Mouse (Mus musculus): ENCODE measurements around the gene Tyms. TPM values are rescaled to one million over a fixed set of nuclear protein-coding genes. Genes with fewer than 3 reads are reported as not detected.
"Not testable (repeated sequence)": the region's sequence is repeated elsewhere in the genome, so short reads cannot be mapped to it uniquely, and the experiment has no call there.

Gene Tyms
- polyA plus RNA-seq, 1 experiment from 2014 or later = 99.3 TPM

DNA sequence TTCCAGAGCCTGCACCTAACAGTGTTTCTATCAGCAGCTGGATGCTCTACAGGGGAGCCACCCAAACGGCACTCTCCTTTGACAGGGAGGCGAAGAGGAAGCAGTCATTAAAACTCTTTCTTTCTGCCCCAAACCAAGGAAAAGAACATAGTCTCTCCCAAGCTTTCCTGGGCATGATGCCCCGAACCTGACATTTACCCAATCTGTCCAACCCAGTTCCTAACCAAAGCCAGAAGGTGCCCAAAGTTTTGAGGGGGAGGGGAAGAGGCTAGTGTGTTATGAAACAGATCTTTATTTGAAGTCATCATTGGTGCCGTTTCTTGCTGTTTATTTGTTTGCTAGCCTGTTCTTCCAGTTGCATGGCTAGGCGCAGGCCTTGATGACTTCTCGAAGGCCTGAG lies 22.3 kb upstream of the Tyms start:
- Histone ChIP-seq H3K27me3 (no peaks in the 10 kb centered on the region), H3K36me3 (no peaks in the 10 kb centered on the region), H3K9me3 (no peaks in the 10 kb centered on the region), H3K4me2 (replicated peaks) (no peak overlapping the region), H3K4me3 (replicated peaks) (no peak overlapping the region), H3K27ac (no peak overlapping the region), H3K9ac (replicated peaks) (no peak overlapping the region), H3K4me1 (replicated peaks) (no peaks in the 10 kb centered on the region)
- ATAC-seq = no peak
- 84% methylated on average over 6 of the region's 6 CpGs for WGBS

DNA sequence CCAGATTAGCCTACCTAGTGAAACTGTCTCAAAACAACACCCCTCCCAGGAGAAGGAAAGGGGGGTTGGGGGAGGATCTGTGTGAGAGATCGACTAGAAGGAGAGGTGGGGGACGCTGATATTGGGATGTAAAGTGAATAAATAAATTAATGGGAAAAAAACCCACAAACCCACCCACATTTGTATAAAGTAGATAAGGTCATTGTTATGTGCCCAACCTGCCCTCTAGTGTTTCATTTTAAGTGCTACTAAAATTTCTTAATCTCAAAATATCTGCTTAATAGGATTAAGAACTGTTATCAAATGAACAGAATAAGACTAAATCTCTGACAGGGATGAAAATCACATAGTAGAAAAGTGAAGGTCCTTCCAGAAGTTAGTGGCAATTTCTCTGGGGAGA lies 21.0 kb upstream of the Tyms start:
- H3K9ac ChIP-seq (replicated peaks) = no peak overlapping the region
- no peak for ATAC-seq
- 62% methylated on average over 2 of the region's 2 CpGs for WGBS

DNA sequence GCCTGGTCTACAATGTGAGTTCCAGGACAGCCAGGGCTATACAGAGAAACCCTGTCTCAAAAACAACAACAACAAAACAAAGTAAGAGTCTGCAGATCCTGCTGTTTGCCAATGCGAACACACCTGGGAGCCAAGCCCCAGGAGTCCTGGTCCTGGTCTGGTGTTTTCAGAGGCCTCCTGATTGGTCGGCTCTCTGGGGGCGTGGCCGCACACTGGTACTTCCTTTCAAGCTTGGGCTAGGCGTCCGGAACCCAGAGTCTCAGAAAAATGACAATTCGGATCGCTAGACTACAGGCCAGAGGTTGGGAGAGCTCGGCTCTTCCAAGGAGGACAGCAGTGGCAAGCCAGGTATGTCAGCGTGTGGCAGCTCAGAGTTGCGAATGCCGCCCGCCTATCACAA lies 19.3 kb upstream of the Tyms start:
- no peaks in the 10 kb centered on the region for H3K4me1 ChIP-seq (replicated peaks)
- H3K27ac ChIP-seq = no peak overlapping the region
- no peak for ATAC-seq
- no peaks in the 10 kb centered on the region for H3K9me3 ChIP-seq
- H3K4me2 ChIP-seq (replicated peaks) = no peak overlapping the region
- H3K9ac ChIP-seq (replicated peaks) = no peak overlapping the region
- no peak overlapping the region for H3K4me3 ChIP-seq (replicated peaks)
- no peaks in the 10 kb centered on the region for H3K27me3 ChIP-seq
- WGBS = 72% methylated on average over 13 of the region's 13 CpGs
- no peaks in the 10 kb centered on the region for H3K36me3 ChIP-seq

More for the DNA sequence above, 21.0 kb upstream of the Tyms start:
- no peaks in the 10 kb centered on the region for H3K36me3 ChIP-seq
- no peaks in the 10 kb centered on the region for H3K9me3 ChIP-seq
- H3K27ac ChIP-seq = no peak overlapping the region
- H3K4me1 ChIP-seq (replicated peaks) = no peaks in the 10 kb centered on the region
- no peak overlapping the region for H3K4me2 ChIP-seq (replicated peaks)
- H3K4me3 ChIP-seq (replicated peaks) = no peak overlapping the region
- H3K27me3 ChIP-seq = no peaks in the 10 kb centered on the region

DNA sequence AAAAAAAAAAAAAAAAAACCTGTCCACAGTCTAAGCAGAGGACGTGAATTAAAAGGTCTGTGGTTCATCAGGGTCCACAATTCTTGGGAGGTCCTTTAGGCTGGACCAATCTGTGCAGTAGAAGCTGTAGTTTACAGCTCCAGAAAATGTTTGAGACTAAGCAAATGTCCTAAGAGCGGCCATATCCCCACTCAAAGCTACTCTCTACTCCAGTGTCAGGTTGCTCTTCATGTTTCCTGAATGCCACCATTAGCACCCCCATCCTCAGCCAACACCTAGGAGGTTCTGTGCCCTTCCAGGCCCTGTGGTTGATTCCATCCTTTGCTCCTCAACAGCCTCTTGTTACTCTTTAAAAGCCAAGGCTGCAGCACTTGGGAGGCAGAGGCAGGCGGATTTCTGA lies 1.0 kb downstream of the Tyms start:
- Histone ChIP-seq H3K27ac (no peak overlapping the region), H3K4me3 (replicated peaks) (peak overlapping the region; percentile 87), H3K9me3 (no peaks in the 10 kb centered on the region), H3K27me3 (no peaks in the 10 kb centered on the region), H3K36me3 (peaks cover 32% of the 10 kb centered on the region), H3K9ac (replicated peaks) (peak overlapping the region; percentile 82), H3K4me1 (replicated peaks) (peaks cover 15% of the 10 kb centered on the region), H3K4me2 (replicated peaks) (peak overlapping the region; percentile 89)
- no peak for ATAC-seq
- 52% methylated on average over 3 of the region's 3 CpGs for WGBS

DNA sequence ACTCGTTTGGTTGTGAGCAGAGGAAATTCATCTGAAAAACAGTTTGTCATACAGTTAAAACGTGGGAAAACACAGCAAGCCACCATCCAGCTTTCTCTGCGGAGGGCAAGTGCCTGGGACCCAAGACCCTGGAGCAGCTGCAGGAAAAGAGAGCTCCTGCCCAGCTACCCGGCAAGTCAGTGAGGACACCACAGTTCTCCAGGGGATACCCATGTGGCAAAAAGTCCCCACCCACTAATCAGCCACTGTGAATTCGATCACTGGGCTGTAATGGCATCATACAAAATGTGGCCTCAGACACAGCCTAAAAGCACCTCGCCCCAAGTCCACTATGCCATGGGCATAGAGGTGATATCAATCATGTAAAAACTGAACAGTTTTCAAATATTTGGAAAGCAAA lies 1.7 kb downstream of the Tyms start:
- Histone ChIP-seq H3K4me1 (replicated peaks) (peaks cover 15% of the 10 kb centered on the region), H3K4me3 (replicated peaks) (peak overlapping the region; percentile 87; the same call in 1 of the 2 replicates), H3K9me3 (no peaks in the 10 kb centered on the region), H3K36me3 (peaks cover 32% of the 10 kb centered on the region), H3K27ac (no peak overlapping the region), H3K9ac (replicated peaks) (no peak overlapping the region), H3K4me2 (replicated peaks) (peak overlapping the region; percentile 89), H3K27me3 (no peaks in the 10 kb centered on the region)
- no peak for ATAC-seq
- WGBS = 82% methylated on average over 6 of the region's 6 CpGs

DNA sequence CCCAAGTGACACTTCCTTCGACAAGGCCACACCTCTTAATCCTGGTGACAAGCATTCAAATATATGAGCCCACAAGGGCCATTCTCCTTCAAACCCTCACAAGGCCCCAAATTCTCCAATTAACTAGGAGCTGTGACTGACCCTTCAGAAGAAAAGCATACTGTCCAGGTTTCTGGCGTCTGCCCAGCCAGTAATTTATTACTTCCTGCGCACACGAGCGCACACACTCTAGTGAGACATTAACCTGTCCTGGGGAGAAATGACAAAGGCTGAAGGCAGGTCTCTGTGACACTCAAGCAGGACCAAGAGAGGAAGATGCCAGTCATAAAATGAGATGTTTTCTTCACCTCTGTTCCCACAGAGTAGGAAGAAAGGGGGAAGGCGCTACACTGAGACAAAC lies 5.7 kb downstream of the Tyms start:
- no peak overlapping the region for H3K4me3 ChIP-seq (replicated peaks)
- H3K9ac ChIP-seq (replicated peaks) = no peak overlapping the region
- ATAC-seq = no peak
- no peak overlapping the region for H3K4me2 ChIP-seq (replicated peaks)
- no peaks in the 10 kb centered on the region for H3K9me3 ChIP-seq
- 88% methylated on average over 6 of the region's 6 CpGs for WGBS
- no peak overlapping the region for H3K27ac ChIP-seq
- H3K36me3 ChIP-seq = peaks cover 49% of the 10 kb centered on the region
- peaks cover 12% of the 10 kb centered on the region for H3K4me1 ChIP-seq (replicated peaks)
- no peaks in the 10 kb centered on the region for H3K27me3 ChIP-seq

DNA sequence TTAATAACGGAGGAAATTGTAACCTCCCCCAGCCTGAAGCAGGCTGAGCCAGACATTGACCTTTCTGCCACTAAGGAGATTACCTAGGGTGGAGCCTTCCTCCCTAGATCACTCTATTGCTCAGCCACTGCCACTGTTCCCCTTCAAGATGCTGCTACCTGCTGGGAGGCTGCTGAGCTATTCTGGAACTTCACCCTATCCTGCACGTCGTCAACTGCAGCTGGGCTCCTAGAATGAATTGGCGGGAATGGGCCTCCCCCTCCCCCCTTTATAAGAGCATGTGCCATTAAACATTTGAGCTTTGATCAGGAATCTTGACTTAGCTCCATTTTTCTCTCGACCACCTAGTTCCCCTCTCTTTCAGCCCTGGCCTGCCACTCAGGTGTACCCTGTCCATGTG lies 13.8 kb downstream of the Tyms start:
- not testable (repeated sequence) for H3K9me3 ChIP-seq; H3K27me3 ChIP-seq; H3K4me2 ChIP-seq (replicated peaks); H3K9ac ChIP-seq (replicated peaks); ATAC-seq; H3K27ac ChIP-seq; H3K4me3 ChIP-seq (replicated peaks); H3K4me1 ChIP-seq (replicated peaks)
- H3K36me3 ChIP-seq = peaks cover 36% of the 10 kb centered on the region
- WGBS = 50% methylated on average over 5 of the region's 5 CpGs

DNA sequence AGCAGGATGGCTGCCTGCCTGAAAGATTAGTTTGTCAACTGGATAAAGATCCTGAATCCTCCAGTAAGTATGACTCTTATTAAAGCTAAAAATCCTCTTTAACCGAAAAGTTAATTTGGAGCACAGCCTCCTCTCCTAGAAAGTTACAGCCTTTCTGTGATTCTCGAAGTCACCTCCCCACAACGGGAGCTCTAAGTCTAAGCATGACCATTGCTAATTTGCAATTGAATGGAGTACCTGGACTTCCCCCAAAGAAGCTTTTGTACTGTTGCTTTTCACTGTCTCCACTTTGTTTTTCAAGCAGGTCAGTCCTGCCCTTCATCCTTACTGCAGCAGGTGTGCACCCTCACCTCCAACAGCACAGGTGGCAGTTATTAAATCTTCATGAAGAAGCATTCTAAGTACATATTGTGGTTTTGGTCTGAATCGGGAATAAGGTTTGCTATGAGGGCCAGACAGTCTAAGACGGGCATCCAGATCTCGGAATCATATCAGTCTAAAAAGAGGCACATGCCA lies 15.1 kb downstream of the Tyms start:
- 51% methylated on average over 6 of the region's 6 CpGs for WGBS
- no peaks in the 10 kb centered on the region for H3K27me3 ChIP-seq
- no peak overlapping the region for H3K9ac ChIP-seq (replicated peaks)
- H3K4me1 ChIP-seq (replicated peaks) = no peaks in the 10 kb centered on the region
- H3K27ac ChIP-seq = no peak overlapping the region
- H3K4me2 ChIP-seq (replicated peaks) = no peak overlapping the region
- peaks cover 29% of the 10 kb centered on the region for H3K36me3 ChIP-seq
- no peak for ATAC-seq
- H3K4me3 ChIP-seq (replicated peaks) = no peak overlapping the region
- H3K9me3 ChIP-seq = no peaks in the 10 kb centered on the region

DNA sequence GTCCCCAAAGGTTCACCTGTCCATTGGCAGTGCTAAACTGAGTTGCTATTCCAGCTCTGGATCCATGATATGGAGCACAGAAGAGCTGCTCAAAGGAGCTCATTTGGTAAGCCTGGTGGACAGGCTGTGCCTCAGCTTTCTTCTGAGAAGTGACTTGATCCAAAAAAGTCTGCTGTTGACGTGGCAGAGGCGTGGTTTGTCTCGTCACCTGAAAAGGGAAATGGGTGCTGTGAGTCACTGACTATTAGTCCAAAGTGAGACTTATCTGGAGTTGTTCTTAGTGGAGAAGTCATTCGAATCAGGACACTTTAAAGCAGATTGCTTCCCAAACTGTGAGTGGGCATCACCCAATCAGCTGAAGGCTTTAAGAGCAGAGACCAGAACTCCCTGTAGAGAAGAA lies 33.6 kb downstream of the Tyms start:
- not testable (repeated sequence) for H3K4me2 ChIP-seq (replicated peaks); H3K27me3 ChIP-seq; ATAC-seq; H3K9ac ChIP-seq (replicated peaks); H3K9me3 ChIP-seq; H3K36me3 ChIP-seq; H3K4me3 ChIP-seq (replicated peaks); H3K27ac ChIP-seq; H3K4me1 ChIP-seq (replicated peaks)
- WGBS = 83% methylated on average over 4 of the region's 4 CpGs

DNA sequence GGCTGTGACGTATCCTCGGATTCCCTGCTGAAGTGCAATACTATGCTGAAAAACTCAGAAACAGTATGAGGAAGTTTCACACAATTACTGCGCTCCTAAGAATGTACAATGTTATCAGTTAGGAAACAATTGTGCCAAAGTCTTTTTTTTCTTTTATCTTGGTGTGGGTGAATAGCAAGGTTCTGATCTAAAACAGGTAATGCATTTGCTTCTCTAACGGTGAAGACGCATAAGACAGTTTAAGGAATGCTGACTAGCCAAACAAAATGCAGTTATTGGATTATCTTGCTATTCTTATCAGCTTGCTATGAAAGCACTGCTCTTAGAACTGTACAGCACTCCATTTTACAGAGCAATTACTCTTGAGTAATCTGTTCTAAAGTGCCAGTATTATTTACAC lies 34.1 kb downstream of the Tyms start:
- H3K36me3 ChIP-seq; H3K4me1 ChIP-seq (replicated peaks); H3K27ac ChIP-seq; H3K4me2 ChIP-seq (replicated peaks); ATAC-seq; H3K9ac ChIP-seq (replicated peaks); H3K27me3 ChIP-seq; H3K4me3 ChIP-seq (replicated peaks); H3K9me3 ChIP-seq: not testable (repeated sequence)
- WGBS = 91% methylated on average over 5 of the region's 5 CpGs

DNA sequence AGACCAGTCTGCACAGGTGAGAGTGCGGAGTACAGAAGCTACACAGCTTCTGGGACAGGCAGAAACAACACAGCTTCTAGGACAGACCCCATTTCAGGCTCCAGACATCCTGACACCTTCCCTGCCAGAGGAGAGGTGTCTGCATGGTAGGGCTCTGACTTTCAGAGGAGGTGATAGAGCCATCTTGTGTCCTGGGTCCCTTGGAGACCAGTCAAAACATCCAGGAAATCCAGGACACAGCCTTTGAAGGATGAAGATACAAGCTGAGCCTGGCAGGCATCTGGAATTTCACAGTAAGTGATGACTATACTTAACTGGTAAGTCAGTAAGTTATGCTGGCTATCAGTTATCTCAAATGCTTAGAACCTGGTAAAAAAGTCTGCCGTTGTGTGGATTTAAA lies 36.3 kb downstream of the Tyms start:
- 97% methylated on average over 2 of the region's 2 CpGs for WGBS
- H3K4me3 ChIP-seq (replicated peaks); H3K4me1 ChIP-seq (replicated peaks); H3K9ac ChIP-seq (replicated peaks); ATAC-seq; H3K27me3 ChIP-seq; H3K27ac ChIP-seq; H3K9me3 ChIP-seq; H3K36me3 ChIP-seq; H3K4me2 ChIP-seq (replicated peaks): not testable (repeated sequence)

DNA sequence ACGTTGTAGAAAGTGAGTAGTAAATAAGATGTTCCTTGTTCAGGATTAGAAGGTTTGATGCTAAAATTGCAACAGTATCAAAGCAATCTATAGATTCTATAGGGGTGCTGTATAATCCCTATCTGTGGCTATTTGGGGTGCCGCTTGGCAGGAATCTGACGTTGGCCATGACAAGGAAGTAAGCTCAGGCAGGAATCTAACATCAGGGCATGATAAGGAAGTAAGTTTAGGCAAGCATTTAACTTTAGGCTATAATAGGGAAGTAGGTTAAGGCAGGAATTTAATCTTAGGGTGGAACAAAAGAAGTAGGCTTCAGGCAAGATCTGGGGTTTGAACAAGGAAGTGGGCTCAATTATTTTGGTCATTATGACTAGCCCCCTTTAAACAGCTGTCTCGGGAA lies 37.6 kb downstream of the Tyms start:
- not testable (repeated sequence) for H3K4me1 ChIP-seq (replicated peaks); H3K27me3 ChIP-seq; H3K9ac ChIP-seq (replicated peaks); H3K4me2 ChIP-seq (replicated peaks); H3K9me3 ChIP-seq; ATAC-seq; H3K4me3 ChIP-seq (replicated peaks); H3K27ac ChIP-seq; H3K36me3 ChIP-seq
- 88% methylated on average over 4 of the region's 4 CpGs for WGBS

DNA sequence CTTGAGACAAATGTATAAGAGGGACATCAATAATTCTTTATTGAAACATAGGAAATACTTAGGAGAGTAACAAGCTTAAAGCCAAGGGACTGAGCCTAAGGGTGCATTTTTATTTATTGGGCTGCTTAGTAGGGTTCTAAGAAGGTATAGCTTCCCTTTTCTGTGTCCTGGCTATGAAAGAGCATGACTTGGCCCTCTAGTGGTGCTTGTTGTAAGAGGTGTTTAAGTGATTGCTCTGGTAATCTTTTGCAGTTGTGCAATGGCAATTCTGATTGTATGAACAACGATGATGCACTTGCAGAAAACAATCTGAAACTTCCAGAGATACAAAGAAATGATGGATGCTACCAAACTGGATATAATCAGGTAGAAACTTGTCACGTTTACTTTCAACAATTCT lies 58.8 kb downstream of the Tyms start:
- no peak overlapping the region for H3K4me2 ChIP-seq (replicated peaks)
- H3K9ac ChIP-seq (replicated peaks) = no peak overlapping the region
- 63% methylated on average over 2 of the region's 2 CpGs for WGBS
- no peak overlapping the region for H3K4me3 ChIP-seq (replicated peaks)
- H3K9me3 ChIP-seq = no peaks in the 10 kb centered on the region
- H3K4me1 ChIP-seq (replicated peaks) = no peaks in the 10 kb centered on the region
- no peak overlapping the region for H3K27ac ChIP-seq
- H3K27me3 ChIP-seq = no peaks in the 10 kb centered on the region
- no peaks in the 10 kb centered on the region for H3K36me3 ChIP-seq
- ATAC-seq = no peak
